Mouse (Mus musculus) forebrain, embryonic 15.5 days (tissue): ENCODE measurements around the gene 9230113P08Rik. TPM values are rescaled to one million over a fixed set of nuclear protein-coding genes. Genes with fewer than 3 reads are reported as not detected.
"Not testable (repeated sequence)": the region's sequence is repeated elsewhere in the genome, so short reads cannot be mapped to it uniquely, and the experiment has no call there.

Experiments
- ATAC-seq: fragments of 200-750 bp; cut with Nextera tagmentation; replicated peaks from 2 replicates; pipeline ENCODE4 v1.8.0; 2017; ENCODE audit warnings: mild to moderate bottlenecking, moderate TSS enrichment, moderate library complexity
- H3K27ac ChIP-seq: fragments of 300-500 bp; sonication (generic); replicated peaks from 2 replicates; pipeline ENCODE4 v1.5.1; 2015; ENCODE audit warnings: mild to moderate bottlenecking, inconsistent platforms
- H3K27me3 ChIP-seq: fragments of 300-500 bp; sonication (generic); 2 replicates; pipeline ENCODE4 v1.6.1; 2015; ENCODE audit warnings: inconsistent platforms
- H3K36me3 ChIP-seq: fragments of 300-500 bp; sonication (generic); 2 replicates; pipeline ENCODE4 v1.6.1; 2015; ENCODE audit warnings: mild to moderate bottlenecking, inconsistent platforms
- H3K4me1 ChIP-seq: fragments of 300-500 bp; sonication (generic); 2 replicates; pipeline ENCODE4 v1.6.1; 2015; ENCODE audit warnings: inconsistent platforms
- H3K4me2 ChIP-seq: fragments of 300-500 bp; sonication (generic); replicated peaks from 2 replicates; pipeline ENCODE4 v1.6.1; 2015; ENCODE audit warnings: mild to moderate bottlenecking, inconsistent platforms
- H3K4me3 ChIP-seq: fragments of 300-500 bp; sonication (generic); 2 replicates; pipeline ENCODE4 v1.5.1; 2015; ENCODE audit warnings: mild to moderate bottlenecking, inconsistent platforms
- H3K9ac ChIP-seq: fragments of 300-500 bp; sonication (generic); replicated peaks from 2 replicates; pipeline ENCODE4 v1.6.1; 2015; ENCODE audit warnings: mild to moderate bottlenecking, inconsistent platforms
- H3K9me3 ChIP-seq: fragments of 300-500 bp; sonication (generic); 2 replicates; pipeline ENCODE4 v1.6.1; 2016; ENCODE audit warnings: inconsistent platforms
- WGBS: fragments of 180-500 bp; shearing (Covaris S2); methylation state at CpG from one replicate; pipeline ENCODE4 v1.1.7; 2015; ENCODE audit warnings: mixed read lengths; 5-methylcytosine and 5-hydroxymethylcytosine counted together
- polyA plus RNA-seq: library from polyadenylated mRNA; unstranded; fragments of >200 nt; fragmentation: Nextera tagmentation; extraction: Ambion mirVana; gene quantifications from 2 replicates; pipeline ENCODE4 v1.2.1, GENCODE M21; 2015

The 9230113P08Rik gene
- polyA plus RNA-seq = not detected in 2 replicates

GRCm38 (mm10) chr9:35908123-35908522 is at the start of gene 9230113P08Rik:
TSS of gene 9230113P08Rik (plus strand) at chr9:35908423.
- peaks cover 11% of the 10 kb centered on the region; the same call in 1 of the 2 replicates for H3K9me3 ChIP-seq
- not testable (repeated sequence) for H3K9ac ChIP-seq, H3K4me2 ChIP-seq, H3K27ac ChIP-seq, H3K4me1 ChIP-seq, H3K36me3 ChIP-seq, H3K4me3 ChIP-seq, ATAC-seq, H3K27me3 ChIP-seq

GRCm38 (mm10) chr9:35893112-35893511 is 15.1 kb upstream of the 9230113P08Rik start:
- not testable (repeated sequence) for H3K9me3 ChIP-seq, H3K4me1 ChIP-seq, ATAC-seq, H3K36me3 ChIP-seq, H3K27me3 ChIP-seq, H3K27ac ChIP-seq, H3K4me2 ChIP-seq, H3K9ac ChIP-seq, H3K4me3 ChIP-seq
- 71% methylated on average over 1 of the region's 1 CpGs for WGBS

- no peak for ATAC-seq
- no peaks in the 10 kb centered on the region for H3K4me1 ChIP-seq
- H3K27ac ChIP-seq = no peak overlapping the region
- peaks cover 15% of the 10 kb centered on the region; the same call in 1 of the 2 replicates for H3K9me3 ChIP-seq
- no peak overlapping the region for H3K4me3 ChIP-seq
- no peaks in the 10 kb centered on the region for H3K27me3 ChIP-seq
- WGBS = 69% methylated on average over 2 of the region's 2 CpGs
- no peak overlapping the region for H3K9ac ChIP-seq
- H3K4me2 ChIP-seq = no peak overlapping the region
- H3K36me3 ChIP-seq = no peaks in the 10 kb centered on the region
Observed at GRCm38 (mm10) chr9:35904494-35904893, 3.7 kb upstream of the 9230113P08Rik start.

- H3K27me3 ChIP-seq = no peaks in the 10 kb centered on the region
- no peaks in the 10 kb centered on the region for H3K36me3 ChIP-seq
- H3K9me3 ChIP-seq = peaks cover 7% of the 10 kb centered on the region; the same call in 1 of the 2 replicates
- no peak overlapping the region for H3K4me2 ChIP-seq
- H3K27ac ChIP-seq = no peak overlapping the region
- H3K9ac ChIP-seq = no peak overlapping the region
- 87% methylated on average over 2 of the region's 2 CpGs for WGBS
- no peaks in the 10 kb centered on the region for H3K4me1 ChIP-seq
- ATAC-seq = no peak
- H3K4me3 ChIP-seq = no peak overlapping the region
Observed at GRCm38 (mm10) chr9:35930817-35931216, 22.6 kb downstream of the 9230113P08Rik start.

Other genes starting within 250 kb of the 9230113P08Rik start
- not detected in 2 replicates for gene Pate1, start 221.0 kb upstream of the 9230113P08Rik start, polyA plus RNA-seq
- gene Gm17677, start 167.4 kb upstream of the 9230113P08Rik start, polyA plus RNA-seq = not detected in 2 replicates
- not detected in 2 replicates for gene Gm17727, start 130.3 kb upstream of the 9230113P08Rik start, polyA plus RNA-seq
- not detected in 2 replicates for gene Gm27235, start 118.3 kb upstream of the 9230113P08Rik start, polyA plus RNA-seq
- not detected in 2 replicates for gene D730048I06Rik, start 118.3 kb upstream of the 9230113P08Rik start, polyA plus RNA-seq
- gene 9230110F15Rik, start 64.3 kb upstream of the 9230113P08Rik start, polyA plus RNA-seq = not detected in 2 replicates
- not detected in 2 replicates for gene Gm5916, start 220.4 kb downstream of the 9230113P08Rik start, polyA plus RNA-seq